Mouse (Mus musculus) spleen, postnatal 4 days (tissue): ENCODE data around the gene Macf1.
"Not testable (repeated sequence)": the region's sequence is repeated elsewhere in the genome, so short reads cannot be mapped to it uniquely, and the experiment has no call there.

Experiments
- DNase-seq, 2 experiments: peaks; one replicate each; pipeline ENCODE4 v3.0.0; 2022; ENCODE audit warnings: low spot score in 2 of 2

Macf1 gene

DNA sequence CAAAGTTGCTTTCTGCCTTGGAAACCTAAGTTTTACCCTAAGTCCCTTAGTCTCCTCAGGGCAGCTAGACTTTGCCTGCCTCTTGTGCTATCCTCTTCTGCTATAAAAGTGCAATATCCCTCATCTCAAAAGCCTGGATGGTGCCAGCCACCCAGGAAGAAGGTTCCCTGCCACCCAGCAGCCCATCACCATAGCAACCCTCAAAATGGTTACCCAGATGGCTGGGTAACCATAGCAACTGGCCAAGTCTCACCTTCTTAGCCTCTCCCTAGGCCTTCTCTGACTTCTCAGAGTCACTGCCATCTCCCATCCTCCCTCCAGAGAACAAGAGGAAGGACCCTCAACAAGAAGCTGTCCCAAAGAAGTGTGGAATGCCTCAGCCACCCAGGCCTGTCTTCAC is 13.6 kb downstream of the Macf1 start:
- no peak for DNase-seq

DNA sequence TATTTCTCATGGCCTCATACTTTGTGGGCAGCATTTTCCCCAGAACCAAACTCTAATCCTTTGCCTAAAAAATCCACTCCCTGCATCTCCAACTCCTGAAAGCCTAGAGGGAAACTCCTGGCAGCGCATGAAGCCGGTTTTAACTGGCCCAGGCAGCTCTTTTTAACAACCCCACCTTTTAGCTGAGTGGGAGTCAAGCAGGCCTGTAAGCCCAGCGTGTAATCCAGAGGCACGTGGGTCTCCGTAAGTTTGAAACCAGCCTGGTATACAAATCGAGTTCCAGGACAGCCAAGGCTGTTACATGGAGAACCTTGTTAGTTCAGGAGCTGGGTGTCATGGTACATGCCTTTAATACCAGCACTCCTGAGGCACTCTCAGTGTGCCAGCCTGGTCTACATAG is 14.5 kb downstream of the Macf1 start:
- DNase-seq, result no peak

DNA sequence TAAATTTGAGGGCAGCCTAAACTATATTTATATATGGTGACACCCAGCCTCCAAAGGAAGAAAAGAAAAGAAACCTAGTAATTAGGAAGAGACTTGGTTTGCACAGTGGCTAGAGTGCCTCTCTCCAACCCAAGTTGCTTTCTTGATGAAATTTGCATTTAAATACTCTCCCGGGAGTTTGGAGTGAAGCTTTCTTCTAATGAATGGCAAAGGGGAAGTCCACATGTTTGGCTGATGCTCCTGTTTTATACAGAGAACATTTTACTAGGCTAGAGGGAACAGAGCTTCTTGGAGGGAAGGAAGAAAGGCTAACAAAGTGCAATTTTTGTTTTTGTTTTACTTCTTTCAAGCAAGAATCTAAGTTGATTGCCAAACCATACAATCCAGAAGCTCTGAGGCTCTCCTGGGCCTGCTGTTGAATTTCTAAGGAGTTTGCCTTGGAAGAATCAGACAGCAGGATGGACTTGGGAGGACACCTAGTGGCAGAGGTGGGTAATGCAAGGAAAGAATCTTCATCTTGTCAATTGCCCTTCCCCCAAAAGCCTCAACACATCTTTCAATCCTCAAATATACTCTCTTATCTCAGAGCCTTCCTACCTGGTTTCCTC is 16.8 kb downstream of the Macf1 start:
- peak; percentile 73 to 87 for DNase-seq

DNA sequence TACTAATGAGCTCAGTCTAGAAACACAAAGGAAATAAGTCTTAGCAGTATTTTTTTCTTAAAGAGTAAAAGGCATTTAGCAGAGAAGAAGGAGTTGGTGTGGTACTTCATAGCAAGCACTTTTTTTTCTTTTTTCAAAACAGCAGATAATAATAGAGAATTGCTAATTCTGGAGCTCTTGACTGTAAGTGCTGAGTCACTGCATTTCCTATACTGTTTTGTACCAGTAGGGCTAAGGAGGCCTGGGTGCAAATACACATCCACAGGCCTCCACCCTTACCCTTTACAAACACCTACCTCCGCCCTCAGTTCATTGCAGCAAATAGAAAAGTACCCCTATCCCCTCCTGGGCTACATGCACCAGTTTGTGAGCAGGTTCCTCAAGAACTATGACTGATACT is 17.6 kb downstream of the Macf1 start:
- no peak for DNase-seq

DNA sequence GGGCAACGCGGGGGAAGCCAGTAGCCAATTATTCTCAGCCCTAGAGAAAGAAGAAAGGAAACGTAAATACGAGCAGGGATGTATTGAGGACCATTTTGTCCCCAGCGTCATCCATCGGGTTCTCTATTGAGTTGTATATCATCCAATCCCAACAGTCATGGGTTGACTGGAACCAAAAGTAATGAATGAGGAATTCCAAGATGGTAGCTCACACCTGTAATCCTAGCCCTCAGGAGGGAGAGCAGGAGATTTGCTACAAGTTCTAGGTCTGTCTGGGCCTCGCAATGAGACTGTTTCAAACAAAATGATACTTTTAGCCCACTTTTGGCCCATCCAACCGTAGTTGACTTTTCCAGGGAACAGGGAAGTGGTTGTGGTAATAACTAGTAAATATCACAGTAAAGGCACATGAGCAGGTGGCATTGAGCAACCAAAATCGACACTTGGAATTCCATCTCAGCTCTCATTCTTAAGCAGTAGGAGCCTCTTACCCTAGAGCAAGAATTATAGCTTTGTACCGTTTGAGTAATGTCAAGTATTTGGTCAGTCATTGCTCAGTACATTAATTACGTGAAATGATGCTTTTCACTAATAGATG is 18.4 kb downstream of the Macf1 start:
- no peak for DNase-seq

DNA sequence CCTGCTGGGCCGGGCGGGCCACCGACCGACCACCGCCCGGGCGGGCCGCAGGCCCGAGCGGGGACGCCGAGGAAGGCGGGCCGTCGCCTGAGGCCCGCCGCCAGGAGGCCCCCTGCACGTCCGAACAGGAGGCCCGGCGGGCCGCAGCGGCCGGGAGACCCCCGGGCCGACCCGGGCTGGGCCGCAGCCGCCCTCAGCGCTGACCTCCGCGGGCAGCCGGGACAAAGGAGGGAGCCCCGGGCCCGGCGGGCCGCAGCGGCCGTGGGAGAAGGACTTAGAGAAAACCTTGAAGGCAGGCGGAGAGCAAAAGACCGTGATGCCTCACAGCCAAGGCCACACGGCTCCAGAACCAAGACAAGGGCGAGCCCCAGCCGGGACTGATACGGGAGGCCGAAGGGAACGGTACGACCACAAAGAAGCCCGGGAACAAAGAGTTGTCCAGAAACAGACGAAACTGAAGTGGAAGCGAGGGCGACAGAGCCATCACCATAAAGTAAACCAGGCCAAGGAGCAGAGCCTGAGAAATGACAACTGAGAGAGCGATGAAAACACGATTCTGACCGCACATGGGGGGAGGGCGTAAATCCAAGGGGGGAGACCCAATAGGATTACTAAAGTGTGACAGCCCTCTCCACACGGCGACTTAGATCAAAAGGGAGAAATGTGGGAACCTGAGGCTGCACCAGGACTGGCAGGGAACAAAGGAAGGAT is 19.1 kb downstream of the Macf1 start:
- peak; percentile 55 to 76 for DNase-seq

DNA sequence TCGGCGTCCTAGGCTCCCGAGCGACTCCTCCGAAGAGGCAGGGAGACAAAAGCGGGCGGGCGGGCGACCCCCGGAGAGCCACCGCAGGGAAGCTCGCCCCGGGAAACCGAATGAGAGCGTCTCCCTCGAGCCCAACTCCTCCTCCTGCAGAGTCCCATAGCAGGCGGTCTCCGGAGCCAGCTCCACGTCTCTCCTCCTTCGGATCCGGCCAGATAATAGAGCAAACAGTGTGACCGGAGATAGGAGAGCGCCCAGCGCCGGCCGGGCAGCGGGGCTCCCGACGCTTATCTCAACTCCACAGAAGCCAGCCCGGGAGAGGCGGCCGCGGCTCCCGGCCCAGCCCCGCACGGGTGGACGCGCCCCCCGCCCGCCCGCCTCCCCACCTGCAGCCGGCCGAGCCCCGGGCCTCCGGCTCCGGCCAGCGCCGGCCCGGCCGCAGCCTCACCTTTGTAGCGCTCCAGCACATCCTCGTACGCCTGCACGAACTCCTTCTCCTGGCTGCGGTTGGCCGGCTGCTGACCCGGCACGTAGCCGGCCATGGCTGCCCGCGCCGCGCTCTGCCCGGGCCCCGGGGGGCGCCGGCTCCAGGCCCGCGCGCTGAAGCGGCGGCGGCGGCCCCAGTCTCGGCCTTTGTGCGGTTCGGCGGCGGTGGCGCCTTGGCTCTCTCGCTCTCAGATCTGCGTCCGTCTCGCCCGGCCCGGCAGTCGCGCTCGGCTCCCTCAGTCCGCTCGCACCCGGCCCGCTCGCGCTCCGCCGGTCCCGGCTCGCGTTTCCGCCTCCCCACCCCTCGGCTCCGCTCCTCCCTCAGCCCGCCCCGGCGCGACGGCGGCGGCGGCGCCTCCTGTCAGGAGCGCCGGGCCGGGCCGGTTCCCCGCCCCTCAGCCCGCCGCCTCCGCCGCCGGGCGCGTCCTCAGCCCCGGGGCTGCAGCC is 19.9 kb downstream of the Macf1 start:
- DNase-seq, result peak; percentile 78 to 89

DNA sequence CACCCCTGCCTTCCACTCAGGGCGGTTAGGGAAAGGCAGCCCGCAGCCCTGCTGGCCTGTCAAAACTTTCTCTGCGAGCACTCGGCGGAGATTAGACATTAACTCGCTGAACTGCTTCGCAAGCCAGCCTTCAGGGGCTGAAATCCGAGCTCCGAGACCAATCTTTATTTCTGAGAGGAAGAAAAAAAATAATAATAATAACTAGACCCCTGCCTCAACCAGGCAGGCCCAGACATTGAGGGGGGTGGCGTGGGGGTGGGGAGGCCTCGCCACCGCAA is 20.5 kb downstream of the Macf1 start:
- DNase-seq, result no peak

DNA sequence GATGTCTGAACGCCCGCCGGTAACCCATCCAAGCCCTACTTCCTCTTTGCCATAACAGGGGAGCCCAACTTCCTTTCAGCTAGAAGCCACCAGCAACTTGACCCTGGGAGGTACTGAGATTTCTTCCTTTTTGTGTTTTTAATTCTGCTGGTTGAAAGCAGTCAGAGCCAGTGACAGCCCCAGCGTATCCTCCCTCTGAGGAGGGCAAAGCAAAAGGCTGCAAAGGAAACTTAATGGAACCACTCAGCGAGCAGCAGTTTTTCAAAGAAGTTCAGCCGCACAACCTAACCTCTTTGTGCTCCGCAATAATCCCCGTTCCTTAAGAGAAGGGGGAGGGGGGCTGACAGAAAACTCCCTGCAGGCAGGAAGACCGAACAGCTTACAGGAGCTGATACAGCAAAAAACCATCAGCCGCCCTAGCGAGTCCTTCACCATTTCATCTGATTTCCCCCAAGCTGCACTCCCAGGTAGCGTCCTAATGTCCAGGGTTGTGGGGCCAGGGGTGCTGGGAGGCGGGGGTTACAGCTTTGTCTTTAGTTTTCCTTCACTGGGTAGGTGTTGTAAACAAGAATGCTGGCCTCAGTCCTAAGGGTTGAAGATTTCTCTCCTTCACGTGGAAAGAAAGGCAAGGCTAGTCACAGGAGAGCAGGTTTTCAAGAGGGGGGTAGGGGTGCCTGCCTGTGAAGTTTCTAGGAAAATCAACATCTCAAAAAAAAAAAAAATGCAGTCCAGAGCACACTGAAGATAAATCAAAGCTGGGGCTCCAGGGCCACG is 21.1 kb downstream of the Macf1 start:
- no peak for DNase-seq

DNA sequence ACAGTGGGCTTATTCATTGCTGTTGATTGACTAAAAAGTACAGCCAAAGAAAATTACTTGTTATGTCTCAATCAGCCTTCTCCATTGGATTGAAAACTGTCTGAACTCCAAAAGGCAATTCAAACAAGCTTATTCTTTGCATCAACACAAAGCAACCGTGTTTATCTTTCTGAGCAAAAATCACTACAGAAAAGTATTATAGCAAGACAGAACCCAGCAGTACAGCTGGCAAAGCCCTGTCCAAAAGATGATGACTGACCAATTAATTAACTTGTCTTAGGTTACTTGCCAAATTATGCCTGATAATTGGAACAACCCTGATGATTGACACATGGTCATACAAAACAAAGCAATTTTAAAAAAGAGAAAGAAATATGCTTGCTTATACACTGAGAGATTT is 26.0 kb downstream of the Macf1 start:
- DNase-seq, result no peak

DNA sequence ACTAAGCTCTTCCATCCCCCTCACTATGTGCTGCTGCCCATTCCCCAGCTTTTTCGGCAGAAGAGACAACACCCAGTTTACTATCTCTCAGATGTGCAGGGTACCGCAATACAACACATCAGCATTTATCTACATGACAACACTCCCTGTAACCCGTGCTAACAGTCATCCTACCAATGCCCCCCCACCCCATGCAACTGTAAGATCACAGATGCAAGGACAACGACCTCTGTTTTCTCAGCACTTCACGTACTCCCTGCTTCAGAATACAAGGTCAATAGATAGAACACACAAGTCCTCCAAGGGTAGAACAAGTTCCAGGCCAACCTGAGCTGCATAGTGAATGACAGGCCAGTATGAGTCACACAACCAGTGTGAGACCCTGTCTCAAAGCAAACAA is 28.9 kb downstream of the Macf1 start:
- DNase-seq, result no peak

DNA sequence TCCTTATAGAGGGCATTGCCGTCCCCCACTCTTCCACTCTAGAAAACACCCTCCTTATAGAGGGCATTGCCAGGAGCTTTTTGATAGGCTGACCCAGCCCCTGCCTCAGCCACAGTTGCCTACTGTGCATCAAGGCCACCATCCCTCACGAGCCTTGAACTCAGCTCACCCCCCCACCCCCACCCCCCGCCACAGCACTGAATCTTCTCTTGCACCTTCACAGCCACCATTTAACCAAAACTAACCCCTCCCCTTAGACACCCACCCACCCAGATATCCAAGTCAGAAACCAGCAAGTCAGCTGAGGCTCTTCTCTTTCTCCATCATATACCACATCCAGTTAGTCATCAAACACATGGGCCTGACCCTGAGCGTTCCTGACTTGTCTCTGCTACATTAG is 29.6 kb downstream of the Macf1 start:
- no peak for DNase-seq

DNA sequence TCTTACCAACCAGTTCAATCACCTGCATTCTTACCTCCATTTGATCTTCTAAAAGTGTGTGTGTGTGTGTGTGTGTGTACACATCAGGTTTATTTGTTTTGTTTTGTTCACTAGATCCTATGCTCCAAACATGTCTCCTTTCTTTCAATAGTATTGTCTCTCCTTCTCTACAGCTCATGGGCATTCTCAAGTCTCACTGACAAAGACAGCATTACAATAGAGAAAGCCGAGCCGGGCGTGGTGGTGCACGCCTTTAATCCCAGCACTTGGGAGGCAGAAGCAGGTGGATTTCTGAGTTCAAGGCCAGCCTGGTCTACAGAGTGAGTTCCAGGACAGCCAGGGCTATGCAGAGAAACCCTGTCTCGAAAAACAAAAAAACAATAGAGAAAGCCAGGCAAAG is 30.7 kb downstream of the Macf1 start:
- DNase-seq, result not testable (repeated sequence)

DNA sequence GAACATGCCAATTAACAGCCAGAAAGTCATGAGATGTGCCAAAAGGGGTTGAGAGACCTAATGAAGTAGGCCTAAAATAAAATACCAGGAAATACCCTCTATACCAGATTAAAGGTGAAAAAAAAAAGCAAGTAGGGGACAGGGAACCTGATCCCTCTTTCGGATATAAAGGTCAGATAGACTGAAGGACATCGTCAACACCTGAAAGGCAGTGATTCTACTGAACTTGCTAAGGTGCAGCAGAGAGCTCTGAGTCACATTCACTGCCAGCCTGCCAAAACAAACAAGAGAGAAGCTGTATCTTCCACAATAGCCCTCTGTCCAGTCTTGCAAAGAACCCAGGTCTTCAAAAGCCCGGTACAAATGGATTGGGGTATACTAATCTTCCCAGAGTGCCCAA is 32.0 kb downstream of the Macf1 start:
- DNase-seq, result no peak

DNA sequence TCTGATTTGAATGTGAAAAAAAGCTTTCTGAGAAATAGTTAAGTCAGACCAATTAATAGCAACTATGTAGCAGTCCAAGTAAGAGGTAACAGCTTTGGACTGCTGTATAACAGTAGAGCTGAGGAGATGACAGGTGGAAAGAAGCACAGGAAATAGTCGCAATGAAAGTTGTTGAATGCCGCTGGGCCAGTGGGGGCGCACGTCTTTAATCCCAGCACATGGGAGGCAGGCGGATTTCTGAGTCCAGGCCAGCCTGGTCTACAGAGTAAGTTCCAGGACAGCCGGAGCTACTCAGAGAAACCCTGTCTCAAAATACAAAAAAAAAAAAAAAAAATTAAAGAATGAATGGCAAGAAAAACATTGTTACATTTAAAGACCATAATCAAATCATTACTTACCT is 35.0 kb downstream of the Macf1 start:
- no peak for DNase-seq

DNA sequence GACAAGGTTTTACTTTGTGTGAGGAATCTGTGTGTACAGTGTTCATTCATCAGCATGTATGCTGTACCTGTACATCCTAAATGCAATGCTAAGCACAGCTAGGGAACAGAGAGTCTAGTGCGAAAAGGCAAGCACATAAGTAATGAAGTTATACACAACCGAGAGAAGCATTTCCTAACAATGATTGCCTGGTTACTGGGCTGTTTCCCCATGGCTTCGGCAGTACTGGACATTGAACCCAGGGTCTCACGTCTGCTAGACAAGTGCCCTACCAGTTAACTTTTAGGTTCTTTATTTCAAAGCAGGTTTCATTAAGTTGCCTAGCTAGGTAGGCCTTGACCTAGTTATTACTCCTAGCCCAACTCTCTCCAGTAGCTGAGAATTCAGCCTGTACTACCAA is 36.5 kb downstream of the Macf1 start:
- DNase-seq, result no peak

DNA sequence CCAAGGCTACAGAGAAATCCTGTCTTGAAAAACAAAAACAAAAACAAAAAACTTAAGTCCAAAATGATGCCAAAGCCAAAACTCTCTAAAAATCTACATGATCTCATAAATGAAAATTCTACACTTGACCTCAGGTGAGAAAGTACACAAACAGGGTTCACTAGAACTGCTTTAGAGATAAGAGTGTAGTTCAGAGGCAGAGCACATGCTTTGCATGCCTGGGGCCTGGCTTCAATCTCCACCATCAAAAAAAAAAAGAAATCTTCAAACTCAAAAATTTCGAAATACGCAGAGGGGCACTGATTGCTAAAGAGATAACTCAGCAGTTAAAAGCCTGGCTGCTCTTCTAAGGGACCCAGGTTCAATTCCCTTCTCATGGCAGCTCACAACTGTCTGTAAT is 37.1 kb downstream of the Macf1 start:
- DNase-seq, result no peak

DNA sequence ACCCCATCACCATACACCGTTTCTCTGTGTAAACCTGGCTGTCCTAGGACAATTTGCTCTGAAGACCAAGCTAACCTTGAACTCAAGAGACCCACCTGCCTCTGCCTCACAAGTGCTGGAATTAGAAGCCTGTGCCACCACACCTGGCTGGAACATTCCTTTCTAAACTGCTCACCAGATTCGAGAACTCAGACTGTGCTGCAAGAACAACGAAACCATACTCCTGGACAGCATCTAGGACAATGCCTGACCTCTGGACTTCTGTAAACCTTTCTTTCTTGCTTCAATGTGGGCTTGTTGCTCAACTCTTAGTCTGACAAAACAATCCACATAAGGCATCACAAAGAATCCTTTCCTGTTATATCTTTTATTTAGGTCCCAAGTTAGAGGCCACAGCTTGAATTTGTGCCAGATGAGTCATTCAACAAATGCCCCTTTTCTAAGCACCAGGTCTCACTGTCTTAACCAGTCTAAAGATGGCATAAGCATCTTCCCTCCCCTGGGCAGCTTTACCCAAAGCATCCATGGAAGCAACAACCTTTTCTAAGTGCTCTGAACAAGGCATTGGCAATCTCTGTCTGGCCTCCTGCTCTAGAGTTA is 38.8 kb downstream of the Macf1 start:
- no peak for DNase-seq

DNA sequence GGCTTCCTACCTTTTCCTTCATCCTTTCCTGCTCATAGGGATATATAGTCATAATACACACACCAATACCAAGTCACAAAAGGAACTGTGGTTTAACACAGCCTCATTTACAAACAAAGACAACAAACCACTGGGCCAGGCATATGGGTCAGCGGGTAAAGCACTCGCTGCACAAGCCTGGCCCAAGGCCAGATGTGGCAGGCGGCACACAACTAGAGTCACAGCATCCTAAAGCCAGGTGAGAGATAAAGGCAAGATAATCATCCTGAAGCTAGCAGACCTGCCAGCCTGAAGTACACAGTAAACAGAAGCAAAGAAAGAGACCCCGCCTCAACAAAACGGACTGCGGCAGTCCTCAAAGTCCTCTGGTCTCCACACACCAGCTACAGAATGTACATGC is 40.6 kb downstream of the Macf1 start:
- DNase-seq, result no peak

DNA sequence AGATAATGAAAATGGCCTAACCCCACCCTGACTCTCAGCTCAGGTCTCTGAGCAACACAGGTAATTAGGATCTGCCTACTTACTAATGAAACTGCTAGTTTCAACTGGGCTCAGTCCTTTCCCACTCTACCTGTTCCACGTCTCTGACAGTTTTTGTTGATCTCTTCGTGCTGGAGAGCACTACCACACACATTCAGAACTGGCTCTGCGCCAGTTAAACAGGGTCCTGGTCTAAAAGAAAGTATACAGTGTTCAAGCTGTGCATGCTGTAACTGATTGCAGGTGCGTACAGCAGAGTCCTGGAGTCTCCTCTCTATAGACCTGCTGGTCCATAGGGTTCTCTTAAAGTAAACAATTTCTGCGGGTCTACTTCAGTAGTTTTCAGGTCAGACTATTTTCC is 41.3 kb downstream of the Macf1 start:
- DNase-seq, result no peak

DNA sequence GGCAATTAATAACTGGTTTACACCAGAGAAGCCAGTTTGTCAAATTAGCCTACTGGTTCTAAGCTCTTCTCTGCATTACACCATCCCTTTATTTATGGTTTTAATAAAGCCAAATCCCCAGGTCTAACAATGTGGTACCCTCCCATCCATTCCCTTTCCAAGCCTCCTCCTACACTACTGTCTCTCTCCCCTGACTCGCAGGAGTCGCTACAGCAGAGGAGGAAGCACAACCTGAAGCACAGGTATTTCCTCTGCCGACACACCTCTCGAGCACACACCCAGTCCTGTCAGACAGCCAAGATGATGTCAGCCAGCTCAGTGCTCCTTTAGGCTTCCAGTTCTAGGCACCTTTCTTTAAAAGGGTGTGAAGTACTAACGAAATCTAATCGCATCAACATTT is 47.0 kb downstream of the Macf1 start:
- no peak for DNase-seq

DNA sequence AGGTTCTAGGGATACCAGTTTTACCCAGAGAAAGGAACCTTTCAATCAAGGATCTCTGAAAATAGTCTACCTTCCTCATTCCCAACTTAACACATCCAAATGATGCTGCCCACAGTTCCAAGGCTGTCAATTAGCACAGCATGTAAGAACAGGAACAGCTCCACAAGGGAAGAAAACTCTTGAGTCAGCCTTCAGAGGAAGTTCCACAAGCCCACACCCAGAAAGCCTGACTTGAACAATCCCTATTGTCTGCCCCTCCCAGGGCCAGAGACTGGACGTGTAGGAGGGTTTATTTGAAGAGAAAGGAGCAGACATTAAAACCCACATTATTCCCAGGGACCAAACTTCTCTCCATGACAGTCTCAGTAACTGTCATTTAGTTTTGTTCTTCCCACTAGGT is 48.7 kb downstream of the Macf1 start:
- no peak for DNase-seq
